ENCODE assay signal across 8 mouse cellular contexts in genomic region chr10:79853392-79853791, GRCm38 (mm10). TPM values are rescaled to one million over a fixed set of nuclear protein-coding genes. Genes with fewer than 3 reads are reported as not detected.
DNase-seq lines count a peak whose midpoint lies in the region; ATAC-seq lines count a peak whose summit lies in the region.

No protein-coding gene starts in this region.

- H3K4me1 ChIP-seq in intestine, embryonic 15.5 days (replicated peaks), result peaks cover 56% of the 10 kb centered on the region
- peaks cover 54% of the 10 kb centered on the region for H3K4me1 ChIP-seq in midbrain, embryonic 12.5 days

- peak overlapping the region; percentile 41 for H3K4me3 ChIP-seq in intestine, embryonic 15.5 days (replicated peaks)
- H3K4me3 ChIP-seq in midbrain, embryonic 12.5 days, result peak overlapping the region; percentile 99

- H3K4me2 ChIP-seq in intestine, embryonic 15.5 days (replicated peaks), result peak overlapping the region; percentile 76
- peak overlapping the region; percentile 100 for H3K4me2 ChIP-seq in midbrain, embryonic 12.5 days (replicated peaks)

- peak; percentile 60 for ATAC-seq in intestine, embryonic 15.5 days
- peak; percentile 38 for ATAC-seq in midbrain, embryonic 12.5 days (ENCODE audit: low FRiP score, low read depth)
- ATAC-seq in inflammation-experienced regulatory T-cells, adult 6 months, result no peak

- WGBS in intestine, embryonic 15.5 days, result 0% methylated on average over 15 of the region's 15 CpGs
- under 1% methylated on average over 15 of the region's 15 CpGs for WGBS in midbrain, embryonic 12.5 days

- H3K9ac ChIP-seq in intestine, embryonic 15.5 days, result peak overlapping the region; percentile 62
- H3K9ac ChIP-seq in midbrain, embryonic 12.5 days (replicated peaks), result peak overlapping the region; percentile 78

- peak; percentile 97 for DNase-seq in adrenal gland, adult 2 months
- peak; percentile 80 for DNase-seq in embryo, embryonic 10.5 days (ENCODE audit: low spot score)
- peak; percentile 98 for DNase-seq in gastrocnemius, postnatal 14 days
- DNase-seq in left cerebral cortex, postnatal 36 days (ENCODE audit: low spot score in 2 of 2), result peak; percentile 78 to 82
- peak; percentile 60 to 80 for DNase-seq in spleen, postnatal 10 days (ENCODE audit: low spot score in 2 of 2)

- no peaks in the 10 kb centered on the region for H3K27me3 ChIP-seq in intestine, embryonic 15.5 days (replicated peaks)
- no peaks in the 10 kb centered on the region for H3K27me3 ChIP-seq in midbrain, embryonic 12.5 days

- intact Hi-C loops in gastrocnemius, postnatal 14 days (cut with DNase I; ENCODE audit: low total_unique reads), result no loop called here
- intact Hi-C loops in left cerebral cortex, postnatal 36 days (cut with DNase I), result no loop called here

- peak overlapping the region; percentile 98 for H3K27ac ChIP-seq in intestine, embryonic 15.5 days
- H3K27ac ChIP-seq in midbrain, embryonic 12.5 days (replicated peaks), result peak overlapping the region; percentile 99

- H3K9me3 ChIP-seq in intestine, embryonic 15.5 days, result no peaks in the 10 kb centered on the region
- H3K9me3 ChIP-seq in midbrain, embryonic 12.5 days, result no peaks in the 10 kb centered on the region

- no peaks in the 10 kb centered on the region for H3K36me3 ChIP-seq in intestine, embryonic 15.5 days
- H3K36me3 ChIP-seq in midbrain, embryonic 12.5 days, result peaks cover 17% of the 10 kb centered on the region

RNA-seq across cellular contexts. Expression of gene Ptbp1, which starts 0.8 kb away (rescaled TPM):
- total RNA-seq in adrenal gland, adult 2 months (2021), result 100 to 1,000 TPM; 217 to 332 TPM
- polyA plus RNA-seq in adrenal gland, adult 2 months (2012; rRNA removed), result 175 and 259 TPM in 2 replicates
- total RNA-seq in gastrocnemius, postnatal 14 days (2021), result 10 to 100 TPM; 40.3 to 48.1 TPM
- polyA plus RNA-seq in intestine, embryonic 15.5 days (2015; fragmentation: Nextera tagmentation; extraction: Ambion mirVana), result 307 and 314 TPM in 2 replicates
- 10 to 100 TPM; 40.2 to 51.9 TPM for total RNA-seq in left cerebral cortex, postnatal 36 days (2021)
- 202 TPM in 2 replicates for polyA plus RNA-seq in midbrain, embryonic 12.5 days (2016; fragmentation: Nextera tagmentation; extraction: Ambion mirVana)
- 100 to 1,000 TPM in 2 of 3 experiments, 10 to 100 TPM in 1; 97.4 to 169 (median 149) TPM for polyA plus RNA-seq in inflammation-experienced regulatory T-cells, adult 6 months (2017; shearing (Covaris generic))

RNA-seq across cellular contexts. Expression of gene Prtn3, which starts 20.9 kb away (rescaled TPM):
- under 1 TPM; 0.62 to 0.63 TPM for total RNA-seq in adrenal gland, adult 2 months (2021)
- polyA plus RNA-seq in adrenal gland, adult 2 months (2012; rRNA removed), result 3.4 and 4.1 TPM in 2 replicates
- not detected for total RNA-seq in gastrocnemius, postnatal 14 days (2021)
- 3.7 and 3.9 TPM in 2 replicates for polyA plus RNA-seq in intestine, embryonic 15.5 days (2015; fragmentation: Nextera tagmentation; extraction: Ambion mirVana)
- total RNA-seq in left cerebral cortex, postnatal 36 days (2021), result 1 to 10 TPM; 2.2 to 2.4 TPM
- 14.3 and 16.7 TPM in 2 replicates for polyA plus RNA-seq in midbrain, embryonic 12.5 days (2016; fragmentation: Nextera tagmentation; extraction: Ambion mirVana)
- not detected for polyA plus RNA-seq in inflammation-experienced regulatory T-cells, adult 6 months (2017; shearing (Covaris generic))

RNA-seq across cellular contexts. Expression of gene Plppr3, which starts 21.0 kb away (rescaled TPM):
- 1 to 10 TPM; 1.2 to 2.2 TPM for total RNA-seq in adrenal gland, adult 2 months (2021)
- 4.2 and 4.6 TPM in 2 replicates for polyA plus RNA-seq in adrenal gland, adult 2 months (2012; rRNA removed)
- under 1 TPM; 0.09 to 0.29 TPM for total RNA-seq in gastrocnemius, postnatal 14 days (2021)
- polyA plus RNA-seq in intestine, embryonic 15.5 days (2015; fragmentation: Nextera tagmentation; extraction: Ambion mirVana), result 31.3 and 32.7 TPM in 2 replicates
- 10 to 100 TPM; 50.4 to 57.1 TPM for total RNA-seq in left cerebral cortex, postnatal 36 days (2021)
- 296 and 302 TPM in 2 replicates for polyA plus RNA-seq in midbrain, embryonic 12.5 days (2016; fragmentation: Nextera tagmentation; extraction: Ambion mirVana)
- 1 to 10 TPM; 1.6 to 3.3 (median 2.2) TPM for polyA plus RNA-seq in inflammation-experienced regulatory T-cells, adult 6 months (2017; shearing (Covaris generic))

RNA-seq across cellular contexts. Expression of gene Misp, which starts 32.6 kb away (rescaled TPM):
- under 1 TPM; 0.31 to 0.32 TPM for total RNA-seq in adrenal gland, adult 2 months (2021)
- polyA plus RNA-seq in adrenal gland, adult 2 months (2012; rRNA removed), result 0.03 and 0.10 TPM in 2 replicates
- total RNA-seq in gastrocnemius, postnatal 14 days (2021), result under 1 TPM in 1 of 2 experiments, not detected in 1; 0.35 TPM
- 141 and 154 TPM in 2 replicates for polyA plus RNA-seq in intestine, embryonic 15.5 days (2015; fragmentation: Nextera tagmentation; extraction: Ambion mirVana)
- 1 to 10 TPM in 1 of 2 experiments, not detected in 1; 1.7 TPM for total RNA-seq in left cerebral cortex, postnatal 36 days (2021)
- polyA plus RNA-seq in midbrain, embryonic 12.5 days (2016; fragmentation: Nextera tagmentation; extraction: Ambion mirVana), result 0.94 and 1.0 TPM in 2 replicates
- not detected for polyA plus RNA-seq in inflammation-experienced regulatory T-cells, adult 6 months (2017; shearing (Covaris generic))

RNA-seq across cellular contexts. Expression of gene Elane, which starts 32.7 kb away (rescaled TPM):
- under 1 TPM; 0.49 to 0.79 TPM for total RNA-seq in adrenal gland, adult 2 months (2021)
- polyA plus RNA-seq in adrenal gland, adult 2 months (2012; rRNA removed), result 0.34 and 1.1 TPM in 2 replicates
- total RNA-seq in gastrocnemius, postnatal 14 days (2021), result not detected
- polyA plus RNA-seq in intestine, embryonic 15.5 days (2015; fragmentation: Nextera tagmentation; extraction: Ambion mirVana), result 1.1 and 2.6 TPM in 2 replicates
- not detected for total RNA-seq in left cerebral cortex, postnatal 36 days (2021)
- not detected in 2 replicates for polyA plus RNA-seq in midbrain, embryonic 12.5 days (2016; fragmentation: Nextera tagmentation; extraction: Ambion mirVana)
- polyA plus RNA-seq in inflammation-experienced regulatory T-cells, adult 6 months (2017; shearing (Covaris generic)), result not detected
